Mouse (Mus musculus) left cerebral cortex, postnatal 25 days (tissue): ENCODE data around the gene Zfp148. TPM values are rescaled to one million over a fixed set of nuclear protein-coding genes. Genes with fewer than 3 reads are reported as not detected.
A peak's percentile ranks its signal among the peaks of the same experiment; 100 is the strongest.

Experiments
- DNase-seq, 2 experiments: peaks; one replicate each; pipeline ENCODE4 v3.0.0; 2022; ENCODE audit warnings: low spot score in 2 of 2, mixed read lengths in 1 of 2
- intact Hi-C: fragments of 180-260 bp; cut with DNase I; formaldehyde crosslinking; loops from one replicate; pipeline ENCODE4 v1.15.1; 2025
- total RNA-seq, 2 experiments: library from RNA; stranded (reverse); gene quantifications; 2 replicates each; pipeline ENCODE4 v1.2.3; 2021

Gene Zfp148
- 100 to 1,000 TPM; 142 to 153 TPM for total RNA-seq

GRCm38 (mm10) chr16:33379944-33380881 lies at the start of gene Zfp148:
Gene Zfp148, plus strand, starts transcription at chr16:33380836.
- intact Hi-C loops: loop anchor here (5.0 kb wide), 2 partner anchors 63 to 362 kb away; no protein-coding TSS in a partner anchor
- peak; percentile 92 to 93 for DNase-seq

GRCm38 (mm10) chr16:33333015-33333414 lies 47.6 kb upstream of the Zfp148 start:
- intact Hi-C loops: no loop called here
- DNase-seq: no peak

- intact Hi-C loops: no loop called here
- peak; percentile 68 to 71 for DNase-seq
Observed at GRCm38 (mm10) chr16:33337177-33337576, 43.5 kb upstream of the Zfp148 start.

- intact Hi-C loops: no loop called here
- DNase-seq: no peak
Observed at GRCm38 (mm10) chr16:33337681-33338080, 43.0 kb upstream of the Zfp148 start.

- no peak for DNase-seq
- intact Hi-C loops: no loop called here
Observed at GRCm38 (mm10) chr16:33338492-33338891, 42.1 kb upstream of the Zfp148 start.

GRCm38 (mm10) chr16:33339476-33339875 lies 41.2 kb upstream of the Zfp148 start:
- intact Hi-C loops: no loop called here
- DNase-seq: no peak

GRCm38 (mm10) chr16:33342356-33342755 lies 38.3 kb upstream of the Zfp148 start:
- no peak for DNase-seq
- intact Hi-C loops: no loop called here

GRCm38 (mm10) chr16:33343106-33343505 lies 37.5 kb upstream of the Zfp148 start:
- intact Hi-C loops: no loop called here
- no peak for DNase-seq

- intact Hi-C loops: no loop called here
- DNase-seq: no peak
Observed at GRCm38 (mm10) chr16:33343601-33344000, 37.0 kb upstream of the Zfp148 start.

- intact Hi-C loops: loop anchor here (1.0 kb wide), 2 partner anchors 22 to 37 kb away; no protein-coding TSS in a partner anchor
- peak; percentile 64 to 95 for DNase-seq
Observed at GRCm38 (mm10) chr16:33344379-33344778, 36.3 kb upstream of the Zfp148 start.

GRCm38 (mm10) chr16:33344875-33345274 lies 35.8 kb upstream of the Zfp148 start:
- intact Hi-C loops: loop anchor here (1.0 kb wide), 2 partner anchors 21 to 36 kb away; no protein-coding TSS in a partner anchor
- peak in 1 of 2 experiments; percentile 55 for DNase-seq

GRCm38 (mm10) chr16:33346376-33346775 lies 34.3 kb upstream of the Zfp148 start:
- DNase-seq: no peak
- intact Hi-C loops: no loop called here

- no peak for DNase-seq
- intact Hi-C loops: no loop called here
Observed at GRCm38 (mm10) chr16:33347134-33347533, 33.5 kb upstream of the Zfp148 start.

- intact Hi-C loops: no loop called here
Observed at GRCm38 (mm10) chr16:33357805-33358204, 22.8 kb upstream of the Zfp148 start.

GRCm38 (mm10) chr16:33365772-33366171 lies 14.9 kb upstream of the Zfp148 start:
- intact Hi-C loops: loop anchor here (1.0 kb wide), 1 partner anchor 21 kb away; no protein-coding TSS in a partner anchor
- DNase-seq: peak; percentile 17 to 85

More at GRCm38 (mm10) chr16:33357805-33358204, 22.8 kb upstream of the Zfp148 start:
- no peak for DNase-seq

- intact Hi-C loops: no loop called here
- DNase-seq: no peak
Observed at GRCm38 (mm10) chr16:33368632-33369031, 12.0 kb upstream of the Zfp148 start.

- intact Hi-C loops: no loop called here
- DNase-seq: no peak
Observed at GRCm38 (mm10) chr16:33370836-33371235, 9.8 kb upstream of the Zfp148 start.

GRCm38 (mm10) chr16:33372611-33373010 lies 8.0 kb upstream of the Zfp148 start:
- intact Hi-C loops: no loop called here
- no peak for DNase-seq

- DNase-seq: no peak
- intact Hi-C loops: no loop called here
Observed at GRCm38 (mm10) chr16:33373326-33373725, 7.3 kb upstream of the Zfp148 start.

- intact Hi-C loops: no loop called here
- DNase-seq: no peak
Observed at GRCm38 (mm10) chr16:33376266-33376665, 4.4 kb upstream of the Zfp148 start.
